Mouse (Mus musculus): ENCODE data around the gene Polr2j. TPM values are rescaled to one million over a fixed set of nuclear protein-coding genes. Genes with fewer than 3 reads are reported as not detected.

The Polr2j gene
- polyA plus RNA-seq, 1 experiment from 2014 or later = 184 TPM

DNA sequence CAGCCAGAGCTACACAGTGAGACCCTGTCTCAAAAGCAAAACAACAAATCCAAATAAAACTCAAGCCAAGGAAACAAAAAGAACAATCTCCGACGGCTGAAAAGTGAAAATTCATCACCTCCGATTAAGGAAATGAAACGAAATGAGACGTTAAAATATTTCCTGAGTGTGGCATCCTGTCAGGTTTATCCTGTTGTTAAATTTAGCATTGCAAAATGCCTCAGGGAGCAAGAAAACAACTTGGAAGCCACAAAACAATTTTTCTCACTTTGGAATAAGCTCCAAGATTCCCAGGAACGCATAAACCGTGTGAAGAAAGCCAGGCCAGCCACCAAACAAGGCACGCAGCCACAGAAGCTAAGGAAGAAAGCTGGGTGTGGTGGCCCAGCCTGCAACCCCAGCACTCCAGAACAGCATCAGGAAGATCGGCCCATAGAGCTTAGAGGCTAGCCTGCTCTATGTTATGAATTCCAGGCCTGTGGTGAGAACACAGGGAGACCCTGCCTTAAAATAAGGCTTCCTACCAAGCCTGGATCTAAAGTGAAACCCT, 39.4 kb upstream of the Polr2j start:
- no peak for DNase-seq (ENCODE audit: low spot score)
- TF ChIP-seq CTCF (IDR thresholded peaks at IDR 0.05) = no peak
- no peak for TF ChIP-seq EP300 (IDR thresholded peaks at IDR 0.05)
- Histone ChIP-seq H3K36me3 (ENCODE audit: insufficient read depth, low read length) (no peaks in the 10 kb centered on the region), H3K9ac (replicated peaks; ENCODE audit: low read depth) (no peak overlapping the region), H3K9me3 (ENCODE audit: low read length) (no peaks in the 10 kb centered on the region), H3K27me3 (replicated peaks; ENCODE audit: insufficient read depth, low read length) (no peaks in the 10 kb centered on the region), H3K4me3 (ENCODE audit: low read depth, low read length) (no peak overlapping the region), H3K4me2 (replicated peaks; ENCODE audit: low read depth, low read length) (no peak overlapping the region), H3K4me1 (ENCODE audit: insufficient read depth, low read depth, low read length) (no peaks in the 10 kb centered on the region), H3K27ac (ENCODE audit: low read length) (no peak overlapping the region)
- ATAC-seq = no peak
- WGBS = 66% methylated on average over 9 of the region's 9 CpGs

DNA sequence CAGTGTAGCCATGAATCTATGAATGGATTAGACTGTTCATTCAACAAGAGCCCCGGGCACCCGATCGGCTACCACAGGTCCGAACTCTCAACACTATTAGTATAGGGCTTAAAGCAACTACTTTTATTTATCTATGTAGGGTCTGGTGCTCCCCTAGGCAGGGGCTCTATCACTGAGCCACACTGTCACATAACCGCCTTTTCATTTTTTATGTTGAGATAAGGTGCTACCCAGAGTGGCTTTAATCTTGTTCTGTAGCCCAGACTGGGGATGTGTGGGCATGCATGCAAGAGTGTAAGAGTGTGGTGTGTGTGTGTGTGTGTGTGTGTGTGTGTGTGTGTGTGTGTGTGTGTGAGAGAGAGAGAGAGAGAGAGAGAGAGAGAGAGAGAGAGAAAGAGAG, 38.3 kb upstream of the Polr2j start:
- no peak overlapping the region for H3K27ac ChIP-seq (ENCODE audit: low read length)
- DNase-seq (ENCODE audit: low spot score) = no peak
- H3K36me3 ChIP-seq (ENCODE audit: insufficient read depth, low read length) = no peaks in the 10 kb centered on the region
- H3K4me1 ChIP-seq (ENCODE audit: insufficient read depth, low read depth, low read length) = no peaks in the 10 kb centered on the region
- H3K9ac ChIP-seq (replicated peaks; ENCODE audit: low read depth) = no peak overlapping the region
- no peak for ATAC-seq
- no peaks in the 10 kb centered on the region for H3K9me3 ChIP-seq (ENCODE audit: low read length)
- WGBS = 88% methylated on average over 5 of the region's 5 CpGs
- no peak overlapping the region for H3K4me3 ChIP-seq (ENCODE audit: low read depth, low read length)
- TF ChIP-seq EP300 (IDR thresholded peaks at IDR 0.05) = no peak
- no peak for TF ChIP-seq CTCF (IDR thresholded peaks at IDR 0.05)
- H3K27me3 ChIP-seq (replicated peaks; ENCODE audit: insufficient read depth, low read length) = no peaks in the 10 kb centered on the region
- H3K4me2 ChIP-seq (replicated peaks; ENCODE audit: low read depth, low read length) = no peak overlapping the region

DNA sequence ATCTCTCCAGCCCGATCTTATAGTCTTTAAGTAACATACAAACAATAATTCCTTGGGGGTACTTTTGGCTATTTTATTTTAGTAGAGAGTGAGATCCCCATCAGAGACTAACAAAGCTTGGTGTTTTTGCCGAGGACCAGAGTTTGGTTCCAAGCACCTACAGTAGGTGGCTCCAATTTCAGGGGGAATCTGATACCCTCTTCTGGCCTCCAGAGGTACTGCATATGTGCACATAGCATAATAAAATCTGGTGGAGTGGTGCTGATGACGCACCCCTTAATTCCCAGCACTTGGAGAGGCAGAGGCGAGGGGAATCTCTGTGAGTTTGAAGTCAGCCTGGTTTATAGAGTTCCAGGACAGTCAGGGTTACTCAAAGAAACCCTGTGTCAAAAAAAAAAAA, 34.1 kb upstream of the Polr2j start:
- ATAC-seq (no peak), DNase-seq (ENCODE audit: low spot score) (no peak)
- no peak overlapping the region for H3K4me2 ChIP-seq (replicated peaks; ENCODE audit: low read depth, low read length)
- TF ChIP-seq CTCF (IDR thresholded peaks at IDR 0.05) (peak; percentile 47), EP300 (IDR thresholded peaks at IDR 0.05) (no peak)
- no peaks in the 10 kb centered on the region for H3K36me3 ChIP-seq (ENCODE audit: insufficient read depth, low read length)
- no peak overlapping the region for H3K9ac ChIP-seq (replicated peaks; ENCODE audit: low read depth)
- H3K4me1 ChIP-seq (ENCODE audit: insufficient read depth, low read depth, low read length) = peaks cover 3% of the 10 kb centered on the region; the same call in 1 of the 2 replicates
- H3K27me3 ChIP-seq (replicated peaks; ENCODE audit: insufficient read depth, low read length) = no peaks in the 10 kb centered on the region
- WGBS = 73% methylated on average over 4 of the region's 4 CpGs
- no peak overlapping the region for H3K4me3 ChIP-seq (ENCODE audit: low read depth, low read length)
- no peaks in the 10 kb centered on the region for H3K9me3 ChIP-seq (ENCODE audit: low read length)
- no peak overlapping the region for H3K27ac ChIP-seq (ENCODE audit: low read length)

DNA sequence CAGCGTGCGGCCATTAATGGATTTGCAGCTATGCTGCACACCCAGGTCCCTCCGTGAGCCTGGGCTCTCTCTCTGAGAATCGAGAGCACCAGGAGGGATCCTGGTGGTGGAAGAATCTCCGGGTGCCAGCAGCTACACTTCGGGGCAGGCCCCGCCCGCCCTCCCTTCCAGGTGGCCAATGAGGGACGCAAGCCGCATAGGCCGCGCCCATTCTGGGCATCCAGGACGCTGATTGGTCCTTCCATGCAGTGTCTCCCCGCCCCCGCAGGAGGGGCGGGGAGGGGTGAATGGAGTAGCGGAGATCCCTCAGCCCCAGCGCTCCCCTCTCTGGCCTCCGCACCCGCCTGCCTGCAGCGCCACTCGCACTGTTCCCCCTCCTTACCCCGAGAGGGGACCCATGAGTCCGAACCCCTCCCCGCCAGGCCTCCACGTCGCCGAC, 32.7 kb upstream of the Polr2j start, which contains the start of gene Rasa4:
TSS of gene Rasa4 (plus strand) at position 248 of the 439 bp plus-strand sequence.
- under 1% methylated on average over 23 of the region's 28 CpGs for WGBS
- Histone ChIP-seq H3K9me3 (ENCODE audit: low read length) (no peaks in the 10 kb centered on the region), H3K4me1 (ENCODE audit: insufficient read depth, low read depth, low read length) (peaks cover 3% of the 10 kb centered on the region; the same call in 1 of the 2 replicates), H3K4me2 (replicated peaks; ENCODE audit: low read depth, low read length) (peak within 1 kb of the TSS; percentile 83), H3K9ac (replicated peaks; ENCODE audit: low read depth) (peak within 1 kb of the TSS; percentile 16; the same call in 1 of the 2 replicates), H3K4me3 (ENCODE audit: low read depth, low read length) (peak within 1 kb of the TSS; percentile 44), H3K27me3 (replicated peaks; ENCODE audit: insufficient read depth, low read length) (no peaks in the 10 kb centered on the region), H3K36me3 (ENCODE audit: insufficient read depth, low read length) (no peaks in the 10 kb centered on the region), H3K27ac (ENCODE audit: low read length) (no peak within 1 kb of the TSS)
- TF ChIP-seq CTCF (IDR thresholded peaks at IDR 0.05) (0 out of 2 replicates have a peak, but pooled peaks have one; percentile 1), EP300 (IDR thresholded peaks at IDR 0.05) (no peak)
- DNase-seq (ENCODE audit: low spot score) = peak; percentile 95
- ATAC-seq = peak; percentile 100

DNA sequence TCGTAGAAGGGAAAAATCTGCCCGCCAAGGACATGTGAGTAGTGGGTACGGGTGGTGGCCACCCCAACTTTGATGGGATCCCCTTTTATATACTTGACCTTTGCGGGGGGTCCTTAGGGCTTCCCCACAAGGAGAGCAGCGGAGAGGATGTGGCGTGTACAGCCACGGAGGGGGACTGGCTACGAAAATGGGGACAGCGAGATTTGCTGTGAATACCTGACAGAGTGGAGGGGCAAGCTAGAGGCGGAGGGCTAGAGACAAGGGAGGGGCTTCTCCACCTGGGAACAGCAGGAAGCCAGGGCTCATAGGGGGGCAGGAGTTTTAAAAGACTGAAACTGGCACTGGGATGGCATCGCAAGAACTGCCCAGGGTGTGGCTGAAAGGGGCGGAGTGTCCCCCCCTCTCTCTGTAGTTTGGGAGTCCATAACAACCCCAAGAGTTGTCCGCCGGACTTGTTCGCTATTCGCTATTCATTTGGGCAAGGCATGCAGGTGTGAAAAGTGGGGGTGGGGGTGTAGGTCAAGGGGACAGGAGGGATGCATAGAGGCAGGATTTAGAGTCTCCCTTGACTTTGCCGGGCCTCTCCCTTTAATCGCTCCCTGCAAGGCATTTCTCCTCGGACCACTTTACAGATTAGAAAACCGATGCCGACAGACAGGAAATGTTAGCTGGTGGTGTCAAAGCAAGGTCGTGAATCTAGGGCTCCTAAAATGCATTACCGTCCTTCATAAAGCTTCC, 32.1 kb upstream of the Polr2j start:
- Histone ChIP-seq H3K9me3 (ENCODE audit: low read length) (no peaks in the 10 kb centered on the region), H3K4me3 (ENCODE audit: low read depth, low read length) (peak overlapping the region; percentile 44), H3K4me1 (ENCODE audit: insufficient read depth, low read depth, low read length) (peaks cover 3% of the 10 kb centered on the region; the same call in 1 of the 2 replicates), H3K4me2 (replicated peaks; ENCODE audit: low read depth, low read length) (peak overlapping the region; percentile 83), H3K9ac (replicated peaks; ENCODE audit: low read depth) (peak overlapping the region; percentile 16; the same call in 1 of the 2 replicates), H3K27me3 (replicated peaks; ENCODE audit: insufficient read depth, low read length) (no peaks in the 10 kb centered on the region), H3K27ac (ENCODE audit: low read length) (no peak overlapping the region), H3K36me3 (ENCODE audit: insufficient read depth, low read length) (no peaks in the 10 kb centered on the region)
- DNase-seq (ENCODE audit: low spot score) (peak; percentile 16), ATAC-seq (peak; percentile 12)
- WGBS = 4% methylated on average over 23 of the region's 23 CpGs
- no peak for TF ChIP-seq EP300 (IDR thresholded peaks at IDR 0.05)
- TF ChIP-seq CTCF (IDR thresholded peaks at IDR 0.05) = no peak

DNA sequence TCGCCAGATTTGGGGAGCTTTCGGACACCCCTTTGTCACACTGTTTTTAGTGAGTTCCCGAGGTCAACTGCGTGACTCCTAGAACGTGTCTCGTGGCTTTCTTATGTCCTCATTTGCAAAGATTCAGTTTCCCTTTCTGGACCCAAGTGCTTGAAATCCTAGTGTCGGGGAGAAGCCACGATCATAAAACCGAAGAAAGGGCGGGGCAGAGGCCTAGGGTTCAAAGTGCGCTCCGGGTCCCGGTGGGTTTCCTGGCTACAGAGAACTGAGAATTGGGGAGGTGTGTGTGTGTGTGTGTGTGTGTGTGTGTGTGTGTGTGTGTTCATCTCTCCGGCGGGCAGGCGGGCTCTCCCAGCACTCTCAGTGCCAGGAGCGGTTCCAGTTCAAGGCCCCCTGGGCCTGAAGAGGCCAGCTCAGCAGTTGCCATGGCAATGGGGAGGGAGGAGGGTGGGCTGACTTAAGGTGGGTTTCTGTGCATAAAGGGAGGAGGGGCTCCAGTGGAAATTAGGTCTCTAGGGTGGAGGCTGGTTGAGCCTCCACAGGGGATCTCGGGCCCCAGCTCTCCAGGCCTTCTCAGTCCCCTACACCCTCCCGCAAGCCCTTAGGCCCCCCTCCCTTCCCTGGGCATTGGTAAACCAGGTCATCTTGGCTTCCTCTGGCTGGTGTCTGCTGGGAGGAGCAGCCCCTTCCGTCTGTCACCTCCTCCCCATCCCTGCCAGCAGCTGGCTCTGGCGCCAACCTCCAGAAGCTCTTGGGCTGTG, 31.4 kb upstream of the Polr2j start:
- H3K27me3 ChIP-seq (replicated peaks; ENCODE audit: insufficient read depth, low read length) = no peaks in the 10 kb centered on the region
- H3K9me3 ChIP-seq (ENCODE audit: low read length) = no peaks in the 10 kb centered on the region
- peak overlapping the region; percentile 83 for H3K4me2 ChIP-seq (replicated peaks; ENCODE audit: low read depth, low read length)
- H3K4me1 ChIP-seq (ENCODE audit: insufficient read depth, low read depth, low read length) = peaks cover 3% of the 10 kb centered on the region; the same call in 1 of the 2 replicates
- DNase-seq (ENCODE audit: low spot score) (no peak), ATAC-seq (no peak)
- H3K27ac ChIP-seq (ENCODE audit: low read length) = no peak overlapping the region
- WGBS = 23% methylated on average over 16 of the region's 21 CpGs
- H3K4me3 ChIP-seq (ENCODE audit: low read depth, low read length) = peak overlapping the region; percentile 44; the same call in 1 of the 2 replicates
- no peaks in the 10 kb centered on the region for H3K36me3 ChIP-seq (ENCODE audit: insufficient read depth, low read length)
- H3K9ac ChIP-seq (replicated peaks; ENCODE audit: low read depth) = no peak overlapping the region
- TF ChIP-seq CTCF (IDR thresholded peaks at IDR 0.05) = no peak
- TF ChIP-seq EP300 (IDR thresholded peaks at IDR 0.05) = no peak
